Mouse (Mus musculus) stomach, embryonic 15.5 days (tissue): ENCODE results near the gene Evc2. TPM values are rescaled to one million over a fixed set of nuclear protein-coding genes. Genes with fewer than 3 reads are reported as not detected.

Experiments used
- ATAC-seq: fragments of 200-750 bp; cut with Nextera tagmentation; 2 replicates; pipeline ENCODE4 v1.8.0; 2017; ENCODE audit warnings: low read depth, moderate number of reproducible peaks, moderate TSS enrichment; ENCODE audit not compliant: insufficient read depth, low FRiP score
- H3K27ac ChIP-seq: fragments of 300-500 bp; sonication (generic); 2 replicates; pipeline ENCODE4 v1.5.1; 2015; ENCODE audit warnings: mild to moderate bottlenecking, inconsistent platforms
- H3K27me3 ChIP-seq: fragments of 300-500 bp; sonication (generic); replicated peaks from 2 replicates; pipeline ENCODE4 v1.6.1; 2015; ENCODE audit warnings: inconsistent platforms
- H3K36me3 ChIP-seq: fragments of 300-500 bp; sonication (generic); 2 replicates; pipeline ENCODE4 v1.6.1; 2015; ENCODE audit warnings: inconsistent platforms
- H3K4me1 ChIP-seq: fragments of 300-500 bp; sonication (generic); 2 replicates; pipeline ENCODE4 v1.6.1; 2015; ENCODE audit warnings: inconsistent platforms
- H3K4me2 ChIP-seq: fragments of 300-500 bp; sonication (generic); 2 replicates; pipeline ENCODE4 v1.6.1; 2015; ENCODE audit warnings: mild to moderate bottlenecking, inconsistent platforms
- H3K4me3 ChIP-seq: fragments of 300-500 bp; sonication (generic); replicated peaks from 2 replicates; pipeline ENCODE4 v1.5.1; 2015; ENCODE audit warnings: inconsistent platforms
- H3K9ac ChIP-seq: fragments of 300-500 bp; sonication (generic); 2 replicates; pipeline ENCODE4 v1.6.1; 2015; ENCODE audit warnings: inconsistent platforms
- H3K9me3 ChIP-seq: fragments of 300-500 bp; sonication (generic); 2 replicates; pipeline ENCODE4 v1.6.1; 2016; ENCODE audit warnings: inconsistent platforms
- WGBS: fragments of 180-500 bp; shearing (Covaris S2); methylation state at CpG from one replicate; pipeline ENCODE4 v1.1.7; 2015; 5-methylcytosine and 5-hydroxymethylcytosine counted together
- polyA plus RNA-seq: library from polyadenylated mRNA; unstranded; fragments of >200 nt; fragmentation: Nextera tagmentation; extraction: Ambion mirVana; gene quantifications from 2 replicates; pipeline ENCODE4 v1.2.1, GENCODE M21; 2015

Gene Evc2
- polyA plus RNA-seq, 1 experiment from 2014 or later: 14.2 TPM

DNA sequence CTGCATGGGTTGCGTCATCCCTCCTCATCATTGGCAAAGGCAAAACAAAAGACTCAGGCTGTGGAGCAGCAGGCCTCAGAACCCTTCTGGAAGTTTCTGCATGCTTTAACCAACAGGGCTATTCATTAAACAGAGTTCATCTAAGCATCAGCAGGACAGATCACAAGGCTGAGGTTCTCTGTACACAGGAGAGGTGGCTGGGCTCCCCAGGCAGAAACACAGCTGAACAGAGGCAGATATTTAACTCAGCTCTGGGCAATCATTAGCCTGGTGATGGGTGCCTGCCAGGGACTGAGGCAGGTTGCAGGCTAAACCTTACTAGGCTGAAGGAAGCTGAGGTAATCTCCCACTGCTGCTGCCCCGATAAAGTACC is 7.2 kb upstream of the Evc2 start:
- no peak overlapping the region for H3K27ac ChIP-seq
- H3K4me2 ChIP-seq: no peak overlapping the region
- ATAC-seq: no peak
- no peak overlapping the region for H3K9ac ChIP-seq
- no peaks in the 10 kb centered on the region for H3K9me3 ChIP-seq
- H3K4me3 ChIP-seq: no peak overlapping the region
- H3K4me1 ChIP-seq: peaks cover 5% of the 10 kb centered on the region; the same call in 1 of the 2 replicates
- H3K36me3 ChIP-seq: 0 out of 2 replicates have a peak, but pooled peaks cover 5% of the 10 kb centered on the region
- 86% methylated on average over 2 of the region's 2 CpGs for whole genome bisulfite sequencing
- H3K27me3 ChIP-seq: no peaks in the 10 kb centered on the region

DNA sequence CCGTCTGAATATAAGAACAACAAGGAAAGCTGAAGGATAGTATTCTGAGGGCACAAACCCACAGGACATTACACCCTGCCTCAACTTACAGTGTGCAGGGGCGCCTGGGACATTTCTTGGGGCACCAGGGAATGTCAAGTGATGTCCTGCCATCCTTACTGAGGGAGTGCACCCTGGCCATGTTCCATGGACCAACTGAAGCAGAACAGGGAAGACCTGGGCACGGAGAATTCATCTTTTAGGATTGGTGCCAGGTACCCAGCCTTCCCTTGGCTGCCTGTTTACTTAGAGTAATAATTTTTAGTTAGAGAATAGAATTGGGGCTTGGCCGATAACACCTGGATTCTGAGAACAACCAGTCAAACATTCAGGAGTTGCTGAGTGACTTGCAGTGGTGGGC is 6.2 kb upstream of the Evc2 start:
- Histone ChIP-seq H3K27ac (no peak overlapping the region), H3K4me3 (no peak overlapping the region), H3K4me2 (no peak overlapping the region), H3K9me3 (no peaks in the 10 kb centered on the region), H3K36me3 (0 out of 2 replicates have a peak, but pooled peaks cover 4% of the 10 kb centered on the region), H3K9ac (no peak overlapping the region), H3K27me3 (no peaks in the 10 kb centered on the region), H3K4me1 (peaks cover 9% of the 10 kb centered on the region; the same call in 1 of the 2 replicates)
- WGBS: 77% methylated on average over 4 of the region's 4 CpGs
- ATAC-seq: no peak

DNA sequence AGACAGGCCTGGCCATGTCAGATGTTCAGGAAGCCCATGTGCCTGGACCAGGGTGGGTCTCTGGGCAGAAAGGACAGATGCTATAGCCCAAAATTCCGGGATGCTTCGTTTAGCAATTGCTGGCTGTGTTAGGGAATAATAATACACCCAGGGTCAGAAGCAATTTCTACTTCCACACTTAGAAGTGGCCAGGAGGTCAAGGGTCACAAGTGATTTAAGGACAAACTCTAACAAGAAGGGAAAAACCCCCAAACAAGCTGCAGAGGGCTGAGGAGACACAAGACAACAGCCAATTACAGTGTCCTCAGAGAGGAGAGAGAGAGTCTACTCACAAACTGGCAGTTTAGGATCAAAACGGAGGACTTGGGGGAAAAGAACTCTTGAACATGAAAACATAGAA is 3.2 kb upstream of the Evc2 start:
- H3K4me1 ChIP-seq: peaks cover 26% of the 10 kb centered on the region
- H3K4me3 ChIP-seq: no peak overlapping the region
- H3K9ac ChIP-seq: no peak overlapping the region
- 62% methylated on average over 3 of the region's 3 CpGs for WGBS
- no peak overlapping the region for H3K27ac ChIP-seq
- H3K4me2 ChIP-seq: no peak overlapping the region
- no peaks in the 10 kb centered on the region for H3K27me3 ChIP-seq
- no peaks in the 10 kb centered on the region for H3K36me3 ChIP-seq
- no peak for ATAC-seq
- H3K9me3 ChIP-seq: no peaks in the 10 kb centered on the region

DNA sequence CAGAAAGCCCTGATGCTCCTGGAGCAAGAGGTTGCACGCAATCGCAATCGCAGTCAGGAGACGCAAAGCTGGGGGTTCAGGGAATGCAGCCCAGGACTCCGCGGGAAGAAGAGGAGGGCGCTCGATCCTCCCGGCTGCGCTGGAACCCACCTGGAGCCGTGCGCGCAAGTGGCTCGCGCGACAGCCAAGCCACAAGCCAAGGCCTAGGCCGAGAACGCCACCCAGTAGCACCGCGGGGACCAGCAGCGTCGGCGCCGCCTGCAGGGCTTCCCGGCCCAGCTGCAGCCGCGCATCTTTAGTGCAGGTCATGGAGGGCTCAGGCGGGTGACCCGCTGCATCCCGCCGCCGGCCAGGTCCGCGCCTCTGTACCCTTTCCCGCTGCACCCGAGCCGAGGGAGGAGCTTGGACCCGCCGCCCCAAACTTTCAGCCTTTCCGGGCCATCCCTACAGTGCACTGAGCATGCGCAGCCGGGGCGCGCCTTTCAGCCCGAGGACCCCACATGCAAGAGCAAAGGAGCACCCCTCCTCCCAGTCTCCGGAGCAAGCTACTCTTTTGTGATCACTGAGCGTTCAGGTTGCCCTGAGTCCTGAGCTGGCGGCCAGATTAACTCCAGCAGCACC is 1.7 kb upstream of the Evc2 start, which contains the start of gene Evc:
Evc (minus strand) TSS at position 410 of the 621 bp plus-strand sequence.
- Histone ChIP-seq H3K4me3 (peak within 1 kb of the TSS; percentile 73), H3K4me1 (peaks cover 26% of the 10 kb centered on the region), H3K36me3 (no peaks in the 10 kb centered on the region), H3K9ac (peak within 1 kb of the TSS; percentile 67), H3K9me3 (no peaks in the 10 kb centered on the region), H3K27ac (0 out of 2 replicates have a peak within 1 kb of the TSS, but pooled peaks have one; percentile 65), H3K4me2 (peak within 1 kb of the TSS; percentile 89), H3K27me3 (no peaks in the 10 kb centered on the region)
- peak; percentile 52 for ATAC-seq
- under 1% methylated on average over 46 of the region's 48 CpGs for WGBS

DNA sequence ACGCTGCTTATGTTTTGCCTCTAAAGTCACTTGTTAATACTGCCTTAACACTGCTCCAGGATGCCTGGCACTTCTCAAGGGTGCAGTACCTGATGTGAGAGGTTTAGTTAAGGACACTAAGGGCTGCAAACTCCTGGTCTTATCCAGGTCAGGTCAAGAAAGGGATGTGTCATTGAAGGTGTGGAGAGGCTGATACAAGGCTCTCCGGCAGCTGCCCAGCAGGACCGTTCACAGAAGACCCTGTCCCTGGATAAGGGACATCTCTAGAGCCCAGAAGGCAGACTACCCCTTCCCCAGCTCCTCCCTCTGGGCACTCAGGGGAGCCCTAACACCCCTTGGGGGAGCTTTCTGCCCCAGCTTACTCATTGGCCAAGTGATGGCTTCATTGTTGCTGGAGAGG is 603 bp upstream of the Evc2 start:
- no peaks in the 10 kb centered on the region for H3K36me3 ChIP-seq
- no peaks in the 10 kb centered on the region for H3K9me3 ChIP-seq
- 63% methylated on average over 3 of the region's 3 CpGs for WGBS
- ATAC-seq: no peak
- peak overlapping the region; percentile 89 for H3K4me2 ChIP-seq
- peak overlapping the region; percentile 56; the same call in 1 of the 2 replicates for H3K9ac ChIP-seq
- no peaks in the 10 kb centered on the region for H3K27me3 ChIP-seq
- H3K4me1 ChIP-seq: peaks cover 26% of the 10 kb centered on the region
- H3K27ac ChIP-seq: peak overlapping the region; percentile 65; the same call in 1 of the 2 replicates
- H3K4me3 ChIP-seq: peak overlapping the region; percentile 62

DNA sequence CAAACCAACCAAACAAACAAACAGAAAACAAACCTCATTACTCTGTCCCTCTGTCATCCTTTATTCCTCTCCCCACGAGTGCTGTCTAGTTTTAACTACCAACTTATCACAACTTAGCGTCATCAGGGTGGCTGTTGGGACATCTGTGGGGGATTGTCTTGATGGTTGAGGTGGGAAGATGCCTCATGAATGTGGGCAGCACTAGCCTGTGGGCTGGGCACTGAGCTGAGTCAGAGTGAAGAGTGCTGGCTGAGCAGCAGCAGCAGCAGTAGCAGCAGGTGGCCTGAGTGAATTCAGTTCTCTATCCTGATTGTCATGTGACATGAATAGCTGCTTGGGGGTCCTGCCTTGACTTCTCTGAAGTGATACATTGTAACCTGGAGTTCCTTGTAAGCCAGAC is 5.7 kb downstream of the Evc2 start:
- Histone ChIP-seq H3K27ac (no peak overlapping the region), H3K9me3 (no peaks in the 10 kb centered on the region), H3K9ac (no peak overlapping the region), H3K4me2 (no peak overlapping the region), H3K4me1 (peaks cover 8% of the 10 kb centered on the region; the same call in 1 of the 2 replicates), H3K36me3 (peaks cover 3% of the 10 kb centered on the region; the same call in 1 of the 2 replicates), H3K27me3 (no peaks in the 10 kb centered on the region), H3K4me3 (no peak overlapping the region)
- WGBS: 82% methylated on average over 2 of the region's 2 CpGs
- no peak for ATAC-seq

DNA sequence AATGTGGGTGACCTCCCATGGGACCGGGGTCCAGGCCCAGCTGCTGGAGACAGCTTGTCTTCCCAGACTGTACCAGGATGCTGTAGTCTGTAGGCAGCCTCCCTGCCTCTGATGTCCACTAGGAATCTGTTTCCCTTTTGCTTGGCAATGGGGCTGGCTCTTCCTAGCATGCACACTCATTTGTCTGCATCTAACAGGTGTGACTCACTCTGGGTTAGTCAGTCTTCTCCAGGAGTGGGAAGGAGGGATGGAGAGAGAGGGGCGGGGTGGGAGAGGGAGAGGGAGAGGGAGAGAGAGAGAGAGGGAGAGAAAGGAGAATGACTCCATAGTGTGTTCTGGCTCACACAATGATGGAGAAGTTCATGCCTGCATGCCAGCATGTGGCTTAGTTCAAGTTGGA is 13.5 kb downstream of the Evc2 start:
- Histone ChIP-seq H3K27ac (no peak overlapping the region), H3K9ac (no peak overlapping the region), H3K4me3 (no peak overlapping the region), H3K27me3 (no peaks in the 10 kb centered on the region), H3K36me3 (peaks cover 16% of the 10 kb centered on the region), H3K9me3 (no peaks in the 10 kb centered on the region), H3K4me2 (no peak overlapping the region), H3K4me1 (no peaks in the 10 kb centered on the region)
- WGBS: 80% methylated on average over 2 of the region's 2 CpGs
- ATAC-seq: no peak

DNA sequence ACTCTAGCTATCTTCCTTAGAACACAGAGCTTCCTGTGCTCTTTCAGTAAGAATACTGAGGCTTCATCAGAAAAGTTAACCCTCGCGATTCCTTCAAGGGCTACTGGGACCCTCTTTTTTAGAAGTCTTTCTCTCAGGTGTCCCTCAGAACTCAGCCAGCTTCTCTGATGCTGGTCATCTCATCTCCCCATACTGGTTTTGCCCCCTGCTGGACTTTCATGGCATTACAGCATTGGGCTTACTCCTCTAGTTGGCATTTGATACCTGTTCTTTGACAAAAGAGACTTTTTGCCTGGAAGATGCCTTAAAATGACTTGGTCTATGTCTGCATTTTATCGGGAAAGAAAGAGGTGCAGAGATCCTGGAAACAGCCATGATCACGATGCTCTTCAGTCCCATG is 16.1 kb downstream of the Evc2 start:
- Histone ChIP-seq H3K36me3 (peaks cover 9% of the 10 kb centered on the region), H3K27ac (no peak overlapping the region), H3K4me2 (no peak overlapping the region), H3K27me3 (no peaks in the 10 kb centered on the region), H3K9ac (no peak overlapping the region), H3K9me3 (no peaks in the 10 kb centered on the region), H3K4me1 (no peaks in the 10 kb centered on the region), H3K4me3 (no peak overlapping the region)
- 82% methylated on average over 4 of the region's 4 CpGs for WGBS
- no peak for ATAC-seq

DNA sequence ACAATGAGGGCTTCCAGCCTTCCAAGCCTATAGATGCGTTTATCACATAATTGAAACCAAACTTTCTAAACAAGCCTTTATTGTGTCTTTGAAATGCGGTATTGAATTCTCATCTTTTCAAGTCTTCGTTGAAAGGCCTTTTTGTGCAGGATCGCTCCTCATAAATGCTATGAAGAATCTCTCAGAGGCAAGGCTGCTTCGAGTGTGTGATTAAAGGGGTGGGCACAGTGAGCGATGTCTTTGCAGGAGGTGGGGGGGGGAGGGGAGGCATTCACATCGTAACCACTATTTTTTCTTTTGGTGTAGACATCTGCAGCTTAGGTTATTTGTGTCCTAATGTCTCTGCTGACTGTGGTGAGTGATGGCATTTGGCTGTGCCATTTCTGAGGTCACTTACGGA is 17.7 kb downstream of the Evc2 start:
- no peak for ATAC-seq

DNA sequence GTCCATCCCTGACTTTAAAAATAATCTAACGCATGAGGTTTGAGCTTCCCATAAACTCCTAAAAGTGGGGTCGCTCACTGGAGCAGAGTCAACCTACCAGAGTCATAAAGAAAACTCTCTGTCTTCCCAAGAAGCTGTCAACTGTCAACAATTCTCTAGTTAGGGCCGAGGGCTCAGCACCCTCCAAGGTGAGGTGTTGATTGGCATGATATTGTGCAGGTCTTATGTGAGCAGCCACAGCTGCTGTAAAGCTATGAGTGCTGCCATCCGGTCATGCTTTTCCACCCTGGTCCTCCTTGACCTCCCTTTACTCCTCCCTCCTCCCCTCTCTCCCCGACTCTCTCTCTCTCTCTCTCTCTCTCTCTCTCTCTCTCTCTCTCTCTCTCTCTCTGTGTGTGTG is 24.3 kb downstream of the Evc2 start:
- H3K4me3 ChIP-seq: no peak overlapping the region
- no peak overlapping the region for H3K9ac ChIP-seq
- no peaks in the 10 kb centered on the region for H3K9me3 ChIP-seq
- peaks cover 2% of the 10 kb centered on the region; the same call in 1 of the 2 replicates for H3K36me3 ChIP-seq
- no peaks in the 10 kb centered on the region for H3K27me3 ChIP-seq
- WGBS: 62% methylated on average over 5 of the region's 5 CpGs
- H3K4me1 ChIP-seq: no peaks in the 10 kb centered on the region
- no peak for ATAC-seq
- no peak overlapping the region for H3K27ac ChIP-seq
- H3K4me2 ChIP-seq: no peak overlapping the region

More for the DNA sequence above, 17.7 kb downstream of the Evc2 start:
- Histone ChIP-seq H3K27ac (no peak overlapping the region), H3K4me2 (no peak overlapping the region), H3K9me3 (no peaks in the 10 kb centered on the region), H3K4me1 (no peaks in the 10 kb centered on the region), H3K9ac (no peak overlapping the region), H3K36me3 (peaks cover 5% of the 10 kb centered on the region), H3K4me3 (no peak overlapping the region), H3K27me3 (no peaks in the 10 kb centered on the region)
- WGBS: 78% methylated on average over 8 of the region's 8 CpGs

DNA sequence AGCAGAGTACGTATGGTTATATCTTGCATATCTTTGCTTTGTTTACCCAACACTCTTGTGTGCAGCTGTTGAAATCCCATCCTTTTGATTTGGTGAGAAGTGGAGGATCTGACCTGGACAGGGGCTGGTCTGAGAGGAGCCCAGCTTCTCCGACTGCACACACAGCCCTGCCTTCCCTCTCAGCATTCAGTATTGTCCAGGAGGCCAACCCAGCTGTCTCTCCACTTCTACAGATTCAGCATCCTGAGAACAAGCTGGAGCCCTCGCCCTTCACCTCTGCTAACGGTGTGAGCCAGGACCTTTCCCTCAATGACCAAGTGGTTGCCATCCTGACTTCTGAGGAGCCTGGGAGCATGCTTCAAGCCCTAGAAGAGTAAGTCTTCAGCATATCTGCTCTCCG is 25.0 kb downstream of the Evc2 start:
- Histone ChIP-seq H3K9me3 (no peaks in the 10 kb centered on the region), H3K4me2 (no peak overlapping the region), H3K36me3 (peaks cover 2% of the 10 kb centered on the region; the same call in 1 of the 2 replicates), H3K4me3 (no peak overlapping the region), H3K4me1 (no peaks in the 10 kb centered on the region), H3K27me3 (no peaks in the 10 kb centered on the region), H3K27ac (no peak overlapping the region), H3K9ac (no peak overlapping the region)
- ATAC-seq: no peak
- WGBS: 71% methylated on average over 5 of the region's 5 CpGs

DNA sequence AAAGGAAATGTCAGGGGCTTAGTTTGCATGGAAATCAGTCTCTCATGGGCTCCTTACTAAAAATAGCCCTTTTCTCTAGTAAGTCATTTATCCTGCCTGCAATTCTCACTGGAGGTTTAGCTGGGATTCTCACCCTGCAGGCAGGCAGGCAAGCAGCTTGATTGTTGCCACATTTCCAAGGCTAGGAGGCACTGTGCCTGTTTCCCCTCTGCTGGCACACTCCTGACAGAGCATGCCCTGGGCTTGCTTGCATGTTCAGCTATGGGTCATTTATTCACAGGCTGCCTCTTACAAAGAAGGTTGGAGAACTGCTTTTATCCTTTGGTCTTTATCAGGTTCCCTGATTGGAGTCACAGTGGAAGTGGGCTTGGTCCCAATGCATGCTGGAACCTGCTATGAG is 27.5 kb downstream of the Evc2 start:
- ATAC-seq: no peak
- Histone ChIP-seq H3K4me1 (no peaks in the 10 kb centered on the region), H3K36me3 (peaks cover 2% of the 10 kb centered on the region), H3K4me3 (no peak overlapping the region), H3K9me3 (no peaks in the 10 kb centered on the region), H3K27me3 (no peaks in the 10 kb centered on the region), H3K9ac (no peak overlapping the region), H3K4me2 (no peak overlapping the region), H3K27ac (no peak overlapping the region)

DNA sequence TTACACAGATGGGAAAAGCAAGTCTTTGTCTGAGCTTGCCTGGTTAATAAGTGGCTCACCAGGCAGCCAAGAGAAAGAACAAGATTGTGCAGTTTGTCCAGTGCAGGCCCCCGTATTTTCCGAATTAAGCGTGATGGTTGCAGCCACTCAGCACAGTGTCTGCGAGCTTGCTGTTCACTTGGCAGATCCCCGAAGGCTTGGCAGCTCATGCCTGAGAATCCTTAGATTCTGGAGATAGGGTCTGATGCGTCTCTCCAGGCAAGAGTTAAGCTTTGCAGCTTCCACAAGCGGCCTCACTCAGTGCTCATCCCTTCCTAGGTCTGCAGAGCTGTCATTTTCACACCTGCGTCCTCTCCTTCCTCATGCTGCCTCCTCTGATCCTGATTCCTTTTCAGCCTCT is 30.5 kb downstream of the Evc2 start:
- H3K9ac ChIP-seq: no peak overlapping the region
- H3K4me3 ChIP-seq: no peak overlapping the region
- 77% methylated on average over 8 of the region's 8 CpGs for WGBS
- ATAC-seq: no peak
- H3K27me3 ChIP-seq: no peaks in the 10 kb centered on the region
- H3K4me2 ChIP-seq: no peak overlapping the region
- no peaks in the 10 kb centered on the region for H3K9me3 ChIP-seq
- H3K27ac ChIP-seq: no peak overlapping the region
- H3K4me1 ChIP-seq: no peaks in the 10 kb centered on the region
- H3K36me3 ChIP-seq: peaks cover 9% of the 10 kb centered on the region; the same call in 1 of the 2 replicates
